7 mouse cellular contexts compared by ENCODE assay signal in the genomic region with DNA sequence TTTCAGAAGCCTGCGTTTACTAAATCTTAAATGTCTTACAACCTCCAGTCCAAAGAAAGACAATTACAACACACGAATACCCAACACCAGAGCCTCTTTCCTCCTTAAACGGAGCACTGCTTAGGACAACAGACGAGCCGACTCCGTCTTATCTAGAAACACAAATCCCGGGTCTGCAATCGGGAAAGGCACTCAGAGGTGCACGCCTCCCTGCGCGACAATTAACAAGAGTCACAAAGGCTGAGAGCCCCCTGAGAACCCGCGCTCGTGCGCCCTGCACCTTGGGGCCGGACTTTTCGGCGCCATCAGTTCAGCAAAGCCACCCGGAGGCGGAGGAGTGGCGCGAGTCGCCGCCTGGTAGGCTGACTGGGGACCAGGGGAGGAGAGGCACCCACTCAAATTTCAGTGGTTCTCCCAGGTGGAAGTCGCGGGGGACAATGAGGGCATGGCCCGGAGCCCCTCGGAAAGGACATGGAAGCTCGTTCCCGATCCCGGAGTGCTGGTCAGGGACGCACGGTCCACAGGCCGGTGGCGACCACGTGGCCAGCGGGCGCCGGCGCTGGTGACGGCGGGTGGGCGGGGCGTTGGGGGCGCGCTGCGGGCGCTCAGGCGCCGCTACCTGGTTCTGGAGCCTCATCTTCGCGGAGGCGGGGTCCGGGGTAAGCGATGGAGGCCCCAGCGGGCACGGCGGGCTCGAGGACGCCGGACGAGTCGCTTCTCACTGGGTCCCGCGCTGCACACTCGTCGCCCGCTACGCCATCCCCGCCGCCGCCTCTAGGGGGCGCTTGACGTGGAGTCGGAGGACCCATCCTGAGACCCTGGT. TPM values are rescaled to one million over a fixed set of nuclear protein-coding genes. Genes with fewer than 3 reads are reported as not detected.
DNase-seq lines count a peak whose midpoint lies in the region; ATAC-seq and TF ChIP-seq lines count a peak whose summit lies in the region.

A gene (minus strand): TSS at position 732 of the 823 bp plus-strand sequence.

- H3K4me1 ChIP-seq in heart, adult 2 months (ENCODE audit: control insufficient read depth, insufficient read depth, low read length): no peaks in the 10 kb centered on the region
- H3K4me1 ChIP-seq in kidney, adult 2 months (ENCODE audit: control insufficient read depth, insufficient read depth, low read length): no peaks in the 10 kb centered on the region
- H3K4me1 ChIP-seq in limb, embryonic 10.5 days: peaks cover 14% of the 10 kb centered on the region
- peaks cover 7% of the 10 kb centered on the region for H3K4me1 ChIP-seq in midbrain, embryonic 15.5 days

- H3K27ac ChIP-seq in heart, adult 2 months: no peak within 1 kb of the TSS
- no peak within 1 kb of the TSS for H3K27ac ChIP-seq in kidney, adult 2 months (ENCODE audit: insufficient read depth, low read depth, low read length)
- H3K27ac ChIP-seq in limb, embryonic 10.5 days: peak within 1 kb of the TSS; percentile 98
- peak within 1 kb of the TSS; percentile 88 for H3K27ac ChIP-seq in midbrain, embryonic 15.5 days

- H3K9ac ChIP-seq in heart, adult 2 months (ENCODE audit: low read depth, low read length): no peak within 1 kb of the TSS
- H3K9ac ChIP-seq in midbrain, embryonic 15.5 days: peak within 1 kb of the TSS; percentile 87

- ATAC-seq in midbrain, embryonic 15.5 days (replicated peaks): peak; percentile 97

- peak within 1 kb of the TSS; percentile 54 for H3K4me3 ChIP-seq in heart, adult 2 months
- H3K4me3 ChIP-seq in kidney, adult 2 months (ENCODE audit: insufficient read depth, low read depth, low read length): peak within 1 kb of the TSS; percentile 53
- H3K4me3 ChIP-seq in limb, embryonic 10.5 days: peak within 1 kb of the TSS; percentile 78
- H3K4me3 ChIP-seq in midbrain, embryonic 15.5 days: peak within 1 kb of the TSS; percentile 84

- peak; percentile 36 to 44 for DNase-seq in adrenal gland, postnatal 4 days (ENCODE audit: low spot score in 2 of 2)
- peak; percentile 92 for DNase-seq in embryo, embryonic 11 days
- DNase-seq in heart, adult 2 months: peak; percentile 28 to 52
- DNase-seq in kidney, adult 2 months: peak; percentile 34
- DNase-seq in limb, embryonic 10.5 days (ENCODE audit: low spot score): peak; percentile 96
- DNase-seq in spleen, postnatal 4 days (ENCODE audit: low spot score in 2 of 2): peak; percentile 17 to 73

- TF ChIP-seq POLR2A in heart, adult 2 months (IDR thresholded peaks at IDR 0.05; ENCODE audit: insufficient read depth, low read depth, low read length): no peak
- TF ChIP-seq POLR2A in kidney, adult 2 months (IDR thresholded peaks at IDR 0.05; ENCODE audit: low read depth, low read length): no peak

- H3K4me2 ChIP-seq in midbrain, embryonic 15.5 days: peak within 1 kb of the TSS; percentile 66

- no peak for TF ChIP-seq EP300 in heart, adult 2 months (IDR thresholded peaks at IDR 0.05; ENCODE audit: insufficient read depth, low read depth, low read length)

- no peaks in the 10 kb centered on the region for H3K79me2 ChIP-seq in heart, adult 2 months (replicated peaks; ENCODE audit: control insufficient read depth, insufficient read depth, low read length)

- WGBS in heart, adult 2 months: 2% methylated on average over 75 of the region's 75 CpGs
- 1% methylated on average over 75 of the region's 75 CpGs for WGBS in kidney, adult 2 months
- WGBS in limb, embryonic 10.5 days: under 1% methylated on average over 75 of the region's 75 CpGs
- under 1% methylated on average over 75 of the region's 75 CpGs for WGBS in midbrain, embryonic 15.5 days

- no peaks in the 10 kb centered on the region for H3K36me3 ChIP-seq in heart, adult 2 months (ENCODE audit: control insufficient read depth, insufficient read depth, low read length)
- H3K36me3 ChIP-seq in kidney, adult 2 months (ENCODE audit: control insufficient read depth, insufficient read depth, low read length): no peaks in the 10 kb centered on the region
- no peaks in the 10 kb centered on the region for H3K36me3 ChIP-seq in limb, embryonic 10.5 days
- H3K36me3 ChIP-seq in midbrain, embryonic 15.5 days (replicated peaks): no peaks in the 10 kb centered on the region

- no peaks in the 10 kb centered on the region for H3K9me3 ChIP-seq in limb, embryonic 10.5 days (replicated peaks)
- no peaks in the 10 kb centered on the region for H3K9me3 ChIP-seq in midbrain, embryonic 15.5 days

- intact Hi-C loops in heart, adult 2 months (cut with DNase I): no loop called here

- TF ChIP-seq CTCF in heart, adult 2 months (IDR thresholded peaks at IDR 0.05): peak; percentile 73
- peak; percentile 25; the same call in 1 of the 2 replicates for TF ChIP-seq CTCF in kidney, adult 2 months (conservative IDR thresholded peaks at IDR 0.05; ENCODE audit: insufficient read depth, insufficient read length, low read depth, low read length)

- no peaks in the 10 kb centered on the region for H3K27me3 ChIP-seq in heart, adult 2 months (ENCODE audit: control insufficient read depth, insufficient read depth, low read length)
- H3K27me3 ChIP-seq in kidney, adult 2 months (replicated peaks; ENCODE audit: control insufficient read depth, insufficient read depth, low read length): peaks cover 2% of the 10 kb centered on the region; the same call in 1 of the 2 replicates
- no peaks in the 10 kb centered on the region for H3K27me3 ChIP-seq in limb, embryonic 10.5 days (ENCODE audit: low read depth, poor library complexity, severe bottlenecking)
- H3K27me3 ChIP-seq in midbrain, embryonic 15.5 days (replicated peaks): no peaks in the 10 kb centered on the region

RNA-seq across cellular contexts. Expression of the gene that starts here (rescaled TPM):
- total RNA-seq in adrenal gland, postnatal 4 days (2021): 10 to 100 TPM; 16.6 to 18.4 TPM
- under 1 TPM; 0.09 to 0.13 TPM for total RNA-seq in heart, adult 2 months (2021)
- polyA plus RNA-seq in heart, adult 2 months (2012; rRNA removed): 0.09 and 0.12 TPM in 2 replicates
- 0.04 and 0.30 TPM in 2 replicates for polyA plus RNA-seq in kidney, adult 2 months (2012; rRNA removed)
- 4.9 and 5.1 TPM in 2 replicates for polyA plus RNA-seq in limb, embryonic 10.5 days (2016; fragmentation: Nextera tagmentation; extraction: Ambion mirVana)
- polyA plus RNA-seq in midbrain, embryonic 15.5 days (2015; fragmentation: Nextera tagmentation; extraction: Ambion mirVana): 336 and 352 TPM in 2 replicates

Comparison
In these comparisons a context has a peak if more than half of its experiments do, and no peak if none do; other contexts are left out.
1. RNA of the gene that starts here (total RNA-seq): 16.6 to 18.4 TPM in adrenal gland, postnatal 4 days; 0.09 to 0.13 TPM in heart, adult 2 months; every median in the first group is over 10 times any median in the second.
2. RNA of the gene that starts here (polyA plus RNA-seq): 336 to 352 TPM in midbrain, embryonic 15.5 days; 4.9 to 5.1 TPM in limb, embryonic 10.5 days, 0.04 to 0.30 TPM in kidney, adult 2 months and 0.09 to 0.12 TPM in heart, adult 2 months; every median in the first group is over 10 times any median in the second.
3. Peak in DNase-seq and H3K4me3 ChIP-seq in heart, adult 2 months; RNA of the gene not detected or under 1 TPM.
4. Peak in DNase-seq and H3K4me3 ChIP-seq in kidney, adult 2 months; RNA of the gene not detected or under 1 TPM.
5. DNase-seq: peak in every context shown above with its lines; median percentile 96 in limb, embryonic 10.5 days; 92 in embryo, embryonic 11 days; 45 in spleen, postnatal 4 days; 40 in adrenal gland, postnatal 4 days; 40 in heart, adult 2 months; 34 in kidney, adult 2 months.
6. H3K27ac ChIP-seq: peak in limb, embryonic 10.5 days (single experiment) and midbrain, embryonic 15.5 days (single experiment); none in heart, adult 2 months (single experiment) and kidney, adult 2 months (single experiment).
7. Peak in every context shown above with its lines, with median percentiles within 50 percentile points of each other: H3K4me3 ChIP-seq.